Mouse (Mus musculus) neutrophil, adult 83 days (primary cell): ENCODE results near the gene Mtpn. TPM values are rescaled to one million over a fixed set of nuclear protein-coding genes. Genes with fewer than 3 reads are reported as not detected.

Experiments
- total RNA-seq, 2 experiments: library from RNA; stranded (reverse); gene quantifications; one replicate each; pipeline ENCODE4 v1.2.4; 2023

Gene Mtpn
- 100 to 1,000 TPM; 132 to 133 TPM for total RNA-seq

GRCm38 (mm10) chr6:35539304-35540009 lies at the start of gene Mtpn:
Gene Mtpn, minus strand, starts transcription at chr6:35539888.

Other genes starting within 250 kb of the Mtpn start
- gene Slc13a4, start 231.8 kb downstream of the Mtpn start, total RNA-seq = not detected
- not detected for gene Fam180a, start 213.7 kb downstream of the Mtpn start, total RNA-seq